Mouse (Mus musculus) olfactory bulb, adult 2 months (tissue): ENCODE measurements around the gene Mgat4a.

Experiments used
- CTCF ChIP-seq: fragments of 200-500 bp; IDR thresholded peaks from 2 replicates; pipeline ENCODE4 v1.5.1; 2012; ENCODE audit warnings: low read depth, mild to moderate bottlenecking, low read length, moderate library complexity; ENCODE audit not compliant: insufficient read depth
- POLR2A ChIP-seq: fragments of 200-500 bp; IDR thresholded peaks from 2 replicates; pipeline ENCODE4 v1.6.1; 2012; ENCODE audit warnings: mild to moderate bottlenecking, low read depth, low read length, moderate library complexity; ENCODE audit not compliant: insufficient read depth

GRCm38 (mm10) chr1:37518124-37518720, 22.6 kb downstream of the Mgat4a start:
- TF ChIP-seq CTCF (no peak), POLR2A (no peak)
